Mouse (Mus musculus) stomach, postnatal 0 days (tissue): Measurements from ENCODE around the gene Rbms1.

Source experiments
- CTCF ChIP-seq: IDR thresholded peaks from 2 replicates; pipeline ENCODE4 v1.5.1; 2016; ENCODE audit warnings: antibody characterized with exemption, low read depth, mild to moderate bottlenecking, moderate library complexity
- EP300 ChIP-seq: optimal IDR thresholded peaks from 2 replicates; pipeline ENCODE3; 2016; ENCODE audit warnings: antibody characterized with exemption

- TF ChIP-seq EP300, result no peak
- no peak for TF ChIP-seq CTCF
These were observed 15.7 kb upstream of the Rbms1 start for GRCm38 (mm10) chr2:60978538-60979313.
